Mouse (Mus musculus) myocyte (in vitro differentiated cells): Measurements from ENCODE around the gene Itgb6.

Experiments used
- POLR2A ChIP-seq: IDR thresholded peaks from one replicate; pipeline ENCODE4 v1.6.1; 2011; ENCODE audit warnings: low read depth, mild to moderate bottlenecking, control low read depth, moderate library complexity; ENCODE audit not compliant: insufficient read length
- TCF12 ChIP-seq: IDR thresholded peaks from one replicate; pipeline ENCODE4 v1.6.1; 2011; ENCODE audit warnings: mild to moderate bottlenecking, control low read depth; ENCODE audit not compliant: poor library complexity, insufficient read depth, severe bottlenecking
- TCF3 ChIP-seq: IDR thresholded peaks from one replicate; pipeline ENCODE4 v1.6.1; 2011; ENCODE audit warnings: low read depth, control low read depth; ENCODE audit not compliant: insufficient read length

DNA sequence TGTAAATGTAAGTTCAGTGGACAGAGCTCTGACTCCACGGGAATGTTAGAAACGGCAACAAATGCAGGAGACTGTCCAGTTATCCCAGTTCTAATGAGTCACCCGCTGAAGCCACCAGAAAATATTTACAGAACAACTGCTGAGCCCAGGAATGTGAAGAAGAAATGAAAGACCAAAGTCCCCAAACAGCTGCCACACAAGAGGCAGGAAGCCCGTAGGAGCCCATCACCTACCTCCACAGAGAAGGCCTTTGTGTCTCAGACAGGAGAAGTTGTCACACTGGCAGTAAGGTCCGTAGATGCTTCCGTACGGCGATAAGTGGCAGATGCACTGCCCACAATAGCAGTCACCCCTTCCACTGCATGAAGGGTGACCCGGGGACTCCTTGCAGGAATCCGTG, 94.9 kb downstream of the Itgb6 start:
- TF ChIP-seq POLR2A = peak; percentile 41
- TF ChIP-seq TCF3 = peak; percentile 30
- peak; percentile 76 for TF ChIP-seq TCF12
